ENCODE assay signal across 7 mouse cellular contexts in the genomic region with DNA sequence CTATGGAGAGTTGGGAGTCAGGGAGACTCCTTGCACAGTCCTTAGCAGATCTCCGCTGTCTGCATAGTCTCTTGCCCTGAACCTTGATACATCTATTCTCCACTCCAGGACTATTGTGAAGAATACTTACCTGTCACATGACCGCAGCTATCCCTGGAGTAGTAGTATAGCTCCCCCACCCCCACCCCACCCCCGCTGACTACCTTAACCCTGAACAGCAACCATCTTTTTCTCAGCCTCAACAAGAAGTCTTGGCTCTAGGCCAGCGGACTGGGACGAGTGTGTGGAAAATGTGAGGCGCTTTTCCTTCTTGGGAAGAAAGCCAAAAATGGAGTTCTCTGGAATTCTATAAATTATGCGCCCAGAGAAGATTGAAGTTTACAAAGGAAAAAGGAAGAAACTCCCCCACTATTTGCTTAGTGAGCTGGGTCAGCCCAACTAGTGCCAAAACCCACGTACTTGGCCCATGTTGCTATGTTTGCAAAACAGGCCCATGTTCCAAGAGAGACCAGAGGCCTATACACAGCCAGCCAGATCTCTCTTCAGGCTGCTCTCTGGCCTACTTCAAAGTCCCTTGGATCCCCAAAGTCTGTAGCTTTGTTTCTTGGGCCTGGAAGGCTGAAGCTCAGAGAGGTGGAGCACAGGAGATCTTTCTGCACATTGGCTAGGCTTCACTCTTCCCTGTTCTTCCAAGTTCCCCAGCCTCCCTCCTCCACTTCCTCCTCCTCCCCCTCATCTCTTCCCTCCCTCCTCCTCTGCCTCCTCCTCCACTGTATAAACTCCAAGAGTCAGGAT. TPM values are rescaled to one million over a fixed set of nuclear protein-coding genes. Genes with fewer than 3 reads are reported as not detected.
DNase-seq lines count a peak whose midpoint lies in the region; ATAC-seq and TF ChIP-seq lines count a peak whose summit lies in the region.

No protein-coding gene starts in this region.

- peak; percentile 90 for DNase-seq in 3T3-L1 (ENCODE audit: low read depth, low spot score)
- DNase-seq in Patski (ENCODE audit: low read depth, low spot score) = peak; percentile 44
- DNase-seq in gastrocnemius, adult 2 months = peak; percentile 79
- DNase-seq in limb, embryonic 14.5 days (ENCODE audit: low spot score) = peak; percentile 99
- DNase-seq in spleen, adult 12 weeks (ENCODE audit: low spot score) = no peak

- no peaks in the 10 kb centered on the region for H3K9me3 ChIP-seq in hindbrain, embryonic 15.5 days
- H3K9me3 ChIP-seq in limb, embryonic 14.5 days (ENCODE audit: control insufficient read depth, low read length) = no peaks in the 10 kb centered on the region
- H3K9me3 ChIP-seq in neural tube, embryonic 13.5 days = no peaks in the 10 kb centered on the region

- CTCF ChIA-PET in Patski (lab: Charles Lee) = no interaction called here

- WGBS in hindbrain, embryonic 15.5 days = 59% methylated on average over 8 of the region's 8 CpGs
- 26% methylated on average over 8 of the region's 8 CpGs for WGBS in limb, embryonic 14.5 days
- 64% methylated on average over 8 of the region's 8 CpGs for WGBS in neural tube, embryonic 13.5 days

- H3K9ac ChIP-seq in hindbrain, embryonic 15.5 days = no peak overlapping the region
- H3K9ac ChIP-seq in limb, embryonic 14.5 days (ENCODE audit: low read depth, low read length, severe bottlenecking) = no peak overlapping the region
- no peak overlapping the region for H3K9ac ChIP-seq in neural tube, embryonic 13.5 days

- H3K36me3 ChIP-seq in hindbrain, embryonic 15.5 days = no peaks in the 10 kb centered on the region
- H3K36me3 ChIP-seq in limb, embryonic 14.5 days (ENCODE audit: control insufficient read depth, insufficient read depth, low read length) = no peaks in the 10 kb centered on the region
- no peaks in the 10 kb centered on the region for H3K36me3 ChIP-seq in neural tube, embryonic 13.5 days

- no peak for TF ChIP-seq CTCF in Patski (IDR thresholded peaks at IDR 0.05)
- TF ChIP-seq CTCF in gastrocnemius, adult 2 months (IDR thresholded peaks at IDR 0.05) = no peak

- peaks cover 22% of the 10 kb centered on the region for H3K4me1 ChIP-seq in hindbrain, embryonic 15.5 days (replicated peaks)
- peaks cover 28% of the 10 kb centered on the region for H3K4me1 ChIP-seq in limb, embryonic 14.5 days (ENCODE audit: control insufficient read depth, insufficient read depth, low read length)
- H3K4me1 ChIP-seq in neural tube, embryonic 13.5 days (replicated peaks) = peaks cover 13% of the 10 kb centered on the region

- no peak for TF ChIP-seq POLR2A in limb, embryonic 14.5 days (IDR thresholded peaks at IDR 0.05; ENCODE audit: borderline replicate concordance, extremely low read depth, insufficient read depth, insufficient read length)

- peak overlapping the region; percentile 41 for H3K4me3 ChIP-seq in gastrocnemius, adult 2 months
- no peak overlapping the region for H3K4me3 ChIP-seq in hindbrain, embryonic 15.5 days
- no peak overlapping the region for H3K4me3 ChIP-seq in limb, embryonic 14.5 days (replicated peaks; ENCODE audit: low read length)
- H3K4me3 ChIP-seq in neural tube, embryonic 13.5 days = no peak overlapping the region

- no peaks in the 10 kb centered on the region for H3K27me3 ChIP-seq in Patski
- H3K27me3 ChIP-seq in hindbrain, embryonic 15.5 days = no peaks in the 10 kb centered on the region
- no peaks in the 10 kb centered on the region for H3K27me3 ChIP-seq in limb, embryonic 14.5 days (ENCODE audit: control insufficient read depth, insufficient read depth, low read length)
- H3K27me3 ChIP-seq in neural tube, embryonic 13.5 days = no peaks in the 10 kb centered on the region

- in situ Hi-C loops in Patski (cut with MboI; ENCODE audit: low pct_unique_long_range_greater_than_20kb) = no loop called here

- no peak overlapping the region for H3K4me2 ChIP-seq in hindbrain, embryonic 15.5 days
- peak overlapping the region; percentile 17; the same call in 1 of the 2 replicates for H3K4me2 ChIP-seq in limb, embryonic 14.5 days (replicated peaks; ENCODE audit: low read depth, low read length, severe bottlenecking)
- no peak overlapping the region for H3K4me2 ChIP-seq in neural tube, embryonic 13.5 days

- POLR2A ChIA-PET in Patski (lab: Charles Lee) = interaction anchor here (0.6 kb wide), 1 partner anchor 23 kb away, joined by 3 read pairs; no protein-coding TSS in a partner anchor

- intact Hi-C loops in gastrocnemius, adult 2 months (cut with DNase I) = loop anchor here (1.0 to 2.0 kb wide), 2 partner anchors 43 to 87 kb away; no protein-coding TSS in a partner anchor

- no peak for ATAC-seq in Patski
- ATAC-seq in hindbrain, embryonic 15.5 days (ENCODE audit: low FRiP score, low read depth) = peak; percentile 67; the same call in 1 of the 2 replicates
- peak; percentile 87 for ATAC-seq in limb, embryonic 14.5 days (ENCODE audit: low FRiP score, low read depth)
- ATAC-seq in neural tube, embryonic 13.5 days (ENCODE audit: low read depth) = peak; percentile 71

- H3K27ac ChIP-seq in gastrocnemius, adult 2 months = peak overlapping the region; percentile 95
- H3K27ac ChIP-seq in hindbrain, embryonic 15.5 days (replicated peaks) = peak overlapping the region; percentile 70
- H3K27ac ChIP-seq in limb, embryonic 14.5 days (replicated peaks; ENCODE audit: low read depth, low read length) = peak overlapping the region; percentile 97
- H3K27ac ChIP-seq in neural tube, embryonic 13.5 days (replicated peaks) = peak overlapping the region; percentile 64

RNA-seq across cellular contexts. Expression of a gene that starts 48.4 kb away (rescaled TPM):
- polyA plus RNA-seq in Patski (2021) = 0.08 TPM
- 100 to 1,000 TPM; 675 to 775 TPM for total RNA-seq in gastrocnemius, adult 2 months (2021)
- polyA plus RNA-seq in hindbrain, embryonic 15.5 days (2015; fragmentation: Nextera tagmentation; extraction: Ambion mirVana) = 23.2 and 25.6 TPM in 2 replicates
- polyA plus RNA-seq in limb, embryonic 14.5 days (2012; rRNA removed) = 10.5 and 12.6 TPM in 2 replicates
- 16.4 and 19.0 TPM in 2 replicates for polyA plus RNA-seq in limb, embryonic 14.5 days (2014; fragmentation: Nextera tagmentation; extraction: Ambion mirVana)
- 9.6 and 10.2 TPM in 2 replicates for polyA plus RNA-seq in neural tube, embryonic 13.5 days (2015; fragmentation: Nextera tagmentation; extraction: Ambion mirVana)
